Mouse (Mus musculus): ENCODE measurements around the gene Igsf8. TPM values are rescaled to one million over a fixed set of nuclear protein-coding genes. Genes with fewer than 3 reads are reported as not detected.

Igsf8 gene
- total RNA-seq, 2 experiments from 2014 or later = 24.9 to 39.2 TPM

DNA sequence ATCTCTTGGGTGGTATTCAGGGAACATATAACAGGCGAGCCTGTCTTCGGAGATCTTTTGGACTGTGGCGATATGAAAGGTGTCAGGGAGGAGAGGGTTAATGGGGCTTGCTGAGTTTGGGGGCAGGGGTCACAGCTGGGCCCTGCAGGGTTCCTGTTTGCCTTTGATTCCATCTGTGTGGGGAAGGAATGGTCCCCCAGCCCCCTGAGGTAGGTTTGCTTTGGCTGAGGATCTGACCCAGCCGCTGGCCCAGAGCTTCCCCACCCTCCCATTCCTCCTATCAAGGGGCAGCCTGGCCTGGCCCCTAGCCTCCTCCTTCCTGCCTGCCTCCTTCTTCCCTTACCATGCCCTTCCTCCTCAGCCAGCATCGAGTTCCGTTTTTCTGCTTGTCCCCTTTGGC, 41.4 kb downstream of the Igsf8 start:
- DNase-seq = no peak

DNA sequence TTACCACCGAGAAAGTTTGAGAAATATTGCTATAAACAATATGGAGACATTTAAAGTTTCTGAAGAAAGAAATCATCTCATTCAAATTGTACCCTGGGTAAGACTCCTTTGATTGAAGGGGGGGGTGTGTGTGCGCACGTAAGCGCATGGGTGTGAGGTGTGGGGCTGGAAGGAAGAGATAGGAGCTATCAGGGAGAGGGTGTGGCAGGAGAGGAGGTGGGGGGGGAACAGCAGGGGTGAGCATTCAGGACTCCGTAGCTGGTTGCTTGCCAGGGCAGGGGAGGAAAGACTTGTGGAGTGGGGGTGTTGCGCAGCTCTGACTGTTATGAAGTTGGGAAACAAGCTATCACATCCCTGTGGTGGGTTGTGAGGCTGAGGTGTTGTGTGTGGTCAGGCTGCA, 43.0 kb downstream of the Igsf8 start:
- DNase-seq = no peak

DNA sequence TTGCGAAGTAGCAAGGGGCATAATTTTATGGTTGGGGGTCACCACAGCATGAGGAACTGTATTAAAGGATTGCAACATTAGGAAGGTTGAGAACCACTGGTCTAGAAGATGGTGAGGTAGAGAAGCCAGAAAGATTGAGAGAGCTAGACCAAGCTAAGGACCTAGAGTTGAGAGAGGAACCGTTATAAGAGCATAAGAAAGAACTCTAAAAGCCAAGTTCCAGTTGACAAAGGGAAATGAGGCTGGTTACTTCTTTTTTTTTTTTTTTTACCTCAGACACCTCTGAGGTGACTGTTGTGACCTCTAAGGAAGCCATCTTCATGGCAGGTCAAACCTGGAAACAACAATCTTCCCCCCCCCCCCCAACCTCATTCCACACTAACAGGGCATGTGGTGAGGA, 43.7 kb downstream of the Igsf8 start:
- no peak for DNase-seq

DNA sequence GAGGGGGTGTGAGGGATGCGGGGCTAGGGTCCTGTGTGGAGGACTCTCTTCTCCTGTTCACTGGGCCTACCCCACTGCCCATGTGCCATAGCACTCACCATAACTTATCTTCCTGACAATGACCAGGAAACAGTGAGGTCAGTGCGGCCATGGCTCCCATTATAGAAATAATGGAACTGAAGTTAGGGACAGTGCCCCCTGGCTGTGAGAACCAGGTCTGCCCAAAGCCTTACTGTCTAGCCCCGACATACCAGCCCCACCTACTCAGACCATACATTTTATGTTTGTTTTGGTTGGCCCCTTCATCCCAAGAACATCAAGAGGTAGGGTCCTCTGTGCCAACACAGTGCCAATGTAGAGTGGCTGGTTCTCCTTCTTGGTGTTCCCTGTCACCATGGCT, 44.2 kb downstream of the Igsf8 start:
- peak; percentile 39 to 44 for DNase-seq

DNA sequence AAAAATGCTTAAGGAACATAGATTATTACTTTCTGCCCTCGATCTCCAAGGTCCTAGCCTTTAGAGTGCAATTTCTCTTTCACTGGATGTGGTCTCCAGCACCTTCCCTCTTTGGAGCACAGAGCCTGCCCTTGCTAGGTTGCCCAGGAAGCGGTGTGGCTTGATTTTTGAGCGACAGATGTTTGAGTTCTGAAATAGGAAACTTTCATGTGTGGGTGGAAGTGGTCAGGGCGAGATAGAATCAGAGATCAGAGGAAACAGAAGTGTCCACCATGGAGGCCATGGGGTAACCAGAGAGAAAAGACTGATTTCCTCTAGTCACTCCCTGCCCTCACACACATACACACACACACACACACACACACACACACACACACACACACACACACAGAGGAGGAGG, 44.8 kb downstream of the Igsf8 start:
- no peak for DNase-seq

DNA sequence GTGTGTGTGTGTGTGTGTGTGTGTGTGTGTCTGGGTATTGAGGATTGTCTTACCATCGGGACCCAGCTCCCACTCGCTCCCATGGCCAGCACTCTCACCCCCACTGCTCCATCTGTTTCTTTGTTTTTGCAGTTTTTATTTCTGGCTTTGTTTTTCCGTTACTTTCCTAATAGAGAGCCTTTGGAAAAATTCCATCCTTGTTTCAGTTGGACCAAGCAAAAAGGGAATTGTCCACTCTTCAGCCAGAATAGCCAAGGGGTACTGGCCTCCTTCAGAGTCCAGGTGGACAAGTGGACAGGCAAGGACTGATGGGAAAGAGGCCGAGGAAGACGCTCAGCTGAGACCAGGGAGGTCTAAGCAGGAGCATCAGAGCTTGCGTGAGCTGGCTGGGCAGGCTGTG, 45.4 kb downstream of the Igsf8 start:
- no peak for DNase-seq

DNA sequence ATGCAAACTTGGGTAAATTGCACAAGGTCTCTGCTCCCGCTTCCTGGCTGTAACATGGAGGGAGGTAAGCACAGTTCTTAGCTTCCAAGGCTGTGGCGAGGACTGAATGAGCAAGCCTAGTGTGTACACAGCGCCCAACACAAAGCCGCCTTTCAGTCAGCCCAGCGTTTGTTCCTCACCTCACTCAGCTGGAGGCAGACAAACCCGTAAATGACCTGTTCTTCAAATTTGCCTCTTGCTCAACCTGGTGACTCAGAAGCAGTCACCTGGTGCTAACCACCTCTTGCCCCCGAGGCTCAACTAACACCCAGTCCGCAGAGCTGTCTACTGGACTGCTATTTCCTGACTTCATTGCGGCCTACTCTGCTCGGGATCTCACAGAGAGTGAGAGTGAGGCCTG, 46.5 kb downstream of the Igsf8 start:
- no peak for DNase-seq

DNA sequence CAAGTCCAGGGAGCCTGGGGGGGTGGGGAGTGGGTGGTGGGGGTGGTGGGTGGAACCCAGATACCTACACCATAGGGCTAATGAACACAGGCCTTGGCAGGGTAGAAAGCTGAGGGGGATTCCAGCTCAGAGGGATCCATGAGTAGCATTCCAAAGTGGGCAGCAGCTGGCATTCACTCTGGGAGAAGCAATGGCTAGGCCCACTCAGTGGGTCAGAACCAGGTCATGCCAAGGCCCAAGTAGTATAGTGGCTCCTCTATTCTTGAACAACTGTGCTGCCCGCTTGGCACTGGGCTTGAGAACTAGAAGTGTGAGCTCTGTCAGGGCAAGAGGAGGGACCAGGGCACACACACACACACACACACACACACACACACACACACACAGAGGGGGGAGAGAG, 47.0 kb downstream of the Igsf8 start:
- DNase-seq = no peak

DNA sequence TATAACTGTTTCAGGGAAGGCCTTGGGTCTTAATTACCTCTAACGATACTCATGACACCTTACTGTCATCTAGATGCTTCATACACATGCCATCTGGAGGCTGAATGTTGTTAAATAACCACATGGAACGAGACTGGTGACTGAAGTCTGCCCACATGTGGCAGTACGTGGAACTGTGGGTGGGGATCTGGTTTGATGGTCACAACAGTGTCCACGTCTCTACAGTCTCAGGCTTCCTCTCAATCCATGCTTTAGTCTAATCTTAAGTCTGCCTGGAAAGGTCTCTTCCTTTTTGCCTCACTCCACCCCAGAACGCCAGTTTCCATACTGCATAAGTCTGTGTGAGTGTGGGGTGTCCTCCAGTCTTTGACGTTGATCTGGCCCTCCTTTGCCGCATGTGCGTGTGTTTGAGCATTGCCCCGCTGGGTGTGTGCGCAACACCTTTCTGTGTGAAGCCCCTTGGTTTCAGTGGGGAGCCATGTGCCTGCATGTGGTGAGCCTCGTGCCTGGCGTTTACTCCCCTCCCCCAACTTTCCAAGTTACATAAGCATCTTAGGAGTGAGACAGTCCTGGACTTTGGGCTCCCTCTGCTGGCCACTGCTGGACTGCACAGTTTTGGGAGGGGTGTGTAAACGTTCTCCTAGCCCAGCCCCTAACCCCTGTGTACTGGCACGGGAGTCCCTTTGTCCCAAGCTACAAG, 48.4 kb downstream of the Igsf8 start:
- DNase-seq = peak; percentile 90 to 92

DNA sequence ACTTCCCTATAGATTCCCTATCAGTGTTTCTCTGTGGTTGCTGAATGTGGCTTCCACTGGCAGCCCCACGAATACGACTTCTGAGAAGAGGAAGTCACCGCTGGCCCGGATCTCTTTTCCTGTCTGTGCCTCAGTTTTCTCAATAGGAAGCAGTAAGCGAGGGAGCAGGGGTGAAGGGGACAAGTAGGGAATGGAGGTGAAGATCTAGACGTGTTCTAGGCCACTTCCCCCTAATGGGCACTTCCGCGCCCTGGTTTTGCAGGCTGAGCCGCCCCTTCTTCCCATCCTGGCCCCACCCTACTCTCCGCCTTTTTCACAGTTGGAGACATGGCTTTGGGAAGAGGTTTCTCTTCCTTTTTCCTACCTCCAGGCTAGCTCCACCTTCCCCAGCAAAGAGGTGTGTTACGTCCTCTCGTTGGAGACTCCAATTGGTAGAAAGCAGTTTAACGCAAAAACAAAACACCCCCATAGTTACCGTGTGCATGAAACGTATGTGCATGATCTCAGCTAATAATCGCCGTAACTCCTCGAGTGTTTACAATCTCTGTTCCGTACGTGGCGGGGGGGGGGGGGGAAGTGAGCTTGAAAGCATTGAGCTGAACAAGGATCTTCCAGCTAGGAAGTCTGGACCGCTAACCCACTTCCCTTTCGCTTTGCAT, 49.9 kb downstream of the Igsf8 start:
- DNase-seq = peak; percentile 79 to 81

DNA sequence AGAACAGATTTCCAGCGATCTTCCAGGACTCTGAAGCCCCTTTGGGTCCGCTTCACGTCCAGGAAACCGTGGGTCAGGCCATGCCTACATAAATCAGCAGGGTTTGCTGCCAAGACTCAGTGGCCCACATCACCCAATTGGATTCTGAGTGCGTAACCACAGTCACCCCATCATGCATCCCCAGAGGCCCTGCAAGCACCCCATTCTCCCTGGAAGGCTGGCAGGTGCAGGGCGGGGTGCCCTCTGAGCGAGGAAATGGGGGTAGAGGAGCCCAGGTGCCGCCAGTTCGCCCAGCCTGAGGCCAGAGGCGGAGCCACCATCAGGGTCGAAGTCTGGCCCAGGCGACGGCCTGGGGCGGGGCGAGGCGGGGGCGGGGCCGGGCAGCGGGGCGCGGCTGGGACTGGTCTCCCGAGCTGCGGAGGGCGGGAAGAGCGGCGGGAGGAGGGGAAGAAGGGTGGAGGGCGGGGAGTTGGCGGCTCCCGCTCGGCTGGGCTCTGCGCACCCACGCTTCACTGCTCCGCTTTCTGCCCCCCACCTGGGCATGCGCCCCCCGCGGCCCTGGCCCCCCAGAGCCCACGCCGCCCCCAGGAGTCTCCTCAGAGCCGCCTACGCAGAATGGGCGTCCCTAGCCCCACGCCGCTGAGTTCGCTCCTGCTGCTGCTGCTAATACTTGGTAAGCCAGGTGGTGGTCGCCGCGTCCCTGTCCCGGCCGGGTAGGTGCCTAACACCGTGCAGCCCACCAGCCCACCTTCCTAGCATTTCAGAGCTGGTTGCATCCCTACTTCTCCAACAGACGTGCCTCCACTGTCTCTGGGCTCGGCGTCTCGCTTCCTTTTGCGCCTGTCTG, 50.7 kb downstream of the Igsf8 start:
- DNase-seq = peak; percentile 93 to 95

DNA sequence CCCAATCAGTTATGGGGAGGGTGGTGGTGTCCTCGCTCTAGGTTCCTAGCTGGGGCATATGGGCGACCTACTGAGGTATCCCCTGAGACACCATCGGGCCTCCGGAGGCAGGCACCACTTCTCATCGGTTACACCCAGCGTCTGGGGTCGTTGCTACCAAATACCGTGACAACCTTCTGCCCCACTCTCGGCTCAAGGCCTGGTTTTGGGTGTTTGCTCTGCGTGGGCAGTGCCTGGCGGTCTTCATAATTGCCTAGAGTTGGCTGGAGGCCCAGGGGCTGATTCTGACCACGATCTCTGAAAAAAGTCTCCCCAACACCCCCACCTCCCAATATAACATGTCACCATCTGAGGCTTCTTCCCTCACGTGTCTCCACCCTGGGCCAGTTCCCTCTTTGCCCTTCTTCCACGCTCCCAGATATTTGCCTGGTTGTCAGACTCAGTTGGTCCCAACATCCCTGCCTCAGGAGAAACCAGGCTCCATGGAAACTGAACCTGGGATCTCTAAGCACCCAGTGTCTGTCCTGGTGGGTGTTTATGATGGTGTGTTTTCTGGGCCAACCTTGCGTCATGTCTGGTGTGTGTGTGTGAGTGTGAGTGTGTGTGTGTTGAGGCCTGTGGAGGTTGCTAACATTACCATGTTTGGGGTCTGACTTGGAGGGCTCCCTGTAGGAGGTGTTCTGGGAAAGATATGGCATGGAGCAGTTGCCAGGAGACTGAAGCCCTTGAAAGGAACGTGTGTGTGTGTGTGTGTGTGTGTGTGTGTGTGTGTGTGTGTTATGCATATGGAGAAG, 51.5 kb downstream of the Igsf8 start:
- no peak for DNase-seq

DNA sequence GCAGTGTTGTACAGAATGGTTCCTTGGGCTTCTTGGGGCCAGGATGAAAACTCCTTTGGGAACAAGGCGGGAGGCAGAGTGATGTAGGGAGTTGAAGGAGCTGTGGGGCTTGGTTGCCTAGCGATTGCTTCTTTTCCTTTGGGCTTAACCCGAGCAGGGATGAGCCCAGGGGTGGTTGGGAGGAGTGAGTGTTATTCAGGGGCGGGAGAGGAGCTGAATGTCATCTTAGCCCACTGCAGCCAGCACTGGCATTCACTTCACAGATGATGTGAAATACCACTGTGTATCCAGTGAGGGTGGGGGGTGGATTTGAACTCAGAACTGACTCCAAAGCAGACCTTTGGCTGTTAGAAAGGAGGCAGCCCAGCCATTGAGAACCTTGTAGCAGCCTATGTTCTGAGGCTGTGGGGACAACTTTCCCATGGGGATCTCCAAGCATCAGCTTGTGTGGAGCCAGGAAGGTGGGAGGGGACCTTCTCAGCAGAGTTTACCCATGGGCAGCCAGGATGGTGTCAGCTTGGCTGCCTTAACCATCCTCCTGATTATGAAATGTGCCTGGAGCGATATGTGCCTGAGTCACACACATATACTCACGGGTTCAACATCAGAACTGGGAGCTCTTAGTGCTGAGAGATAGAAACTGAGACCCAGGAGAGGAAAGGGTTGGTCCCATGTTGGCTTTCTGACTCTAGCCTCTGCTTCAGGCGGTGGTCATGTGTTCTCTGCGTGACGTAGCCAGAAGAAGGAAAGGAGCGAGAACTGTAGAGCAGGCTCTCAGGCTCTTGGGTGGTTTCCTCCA, 52.4 kb downstream of the Igsf8 start:
- DNase-seq = no peak

DNA sequence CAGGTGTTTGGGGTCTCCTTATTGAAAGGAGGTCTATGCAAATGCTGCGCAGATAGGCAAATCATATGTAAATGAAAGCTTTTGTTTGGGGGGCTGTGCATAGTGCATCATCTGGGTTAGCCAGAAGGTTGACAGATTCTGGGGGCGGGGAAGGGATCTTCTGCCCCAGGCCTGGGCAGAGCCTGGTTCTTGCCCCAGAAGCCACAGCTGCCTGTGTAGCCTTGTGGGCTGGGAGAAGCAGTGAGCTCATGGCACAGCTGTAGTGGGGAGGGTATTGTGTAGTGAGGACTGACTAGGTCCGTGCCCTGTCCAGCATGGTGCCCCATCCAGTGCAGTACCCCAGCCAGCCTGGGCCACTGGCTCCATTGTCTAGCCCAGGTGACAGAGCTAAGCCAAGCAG, 53.5 kb downstream of the Igsf8 start:
- no peak for DNase-seq

DNA sequence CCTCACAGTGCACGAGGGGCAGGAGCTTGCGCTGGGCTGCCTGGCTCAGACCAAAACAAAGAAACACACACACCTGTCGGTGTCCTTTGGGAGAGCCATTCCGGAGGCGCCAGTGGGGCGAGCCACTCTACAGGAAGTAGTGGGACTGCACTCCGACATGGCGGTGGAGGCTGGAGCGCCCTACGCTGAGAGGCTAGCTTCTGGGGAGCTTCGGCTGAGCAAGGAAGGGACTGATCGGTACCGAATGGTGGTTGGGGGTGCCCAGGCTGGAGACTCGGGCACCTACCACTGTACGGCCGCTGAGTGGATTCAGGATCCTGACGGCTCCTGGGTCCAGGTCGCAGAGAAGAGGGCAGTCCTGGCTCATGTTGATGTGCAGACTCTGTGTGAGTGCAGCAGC, 56.0 kb downstream of the Igsf8 start:
- DNase-seq = no peak

DNA sequence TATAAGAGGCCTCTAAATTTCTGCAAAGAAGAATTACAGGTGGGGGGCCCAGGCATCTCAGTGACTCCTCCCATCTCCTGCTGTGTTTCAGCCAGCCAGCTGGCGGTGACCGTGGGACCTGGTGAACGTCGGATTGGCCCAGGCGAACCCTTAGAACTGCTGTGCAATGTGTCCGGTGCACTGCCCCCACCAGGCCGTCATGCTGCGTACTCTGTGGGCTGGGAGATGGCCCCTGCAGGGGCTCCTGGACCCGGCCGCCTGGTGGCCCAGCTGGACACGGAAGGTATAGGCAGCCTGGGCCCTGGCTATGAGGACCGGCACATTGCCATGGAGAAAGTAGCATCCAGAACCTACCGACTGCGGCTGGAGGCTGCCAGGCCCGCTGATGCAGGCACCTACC, 56.5 kb downstream of the Igsf8 start:
- DNase-seq = no peak

DNA sequence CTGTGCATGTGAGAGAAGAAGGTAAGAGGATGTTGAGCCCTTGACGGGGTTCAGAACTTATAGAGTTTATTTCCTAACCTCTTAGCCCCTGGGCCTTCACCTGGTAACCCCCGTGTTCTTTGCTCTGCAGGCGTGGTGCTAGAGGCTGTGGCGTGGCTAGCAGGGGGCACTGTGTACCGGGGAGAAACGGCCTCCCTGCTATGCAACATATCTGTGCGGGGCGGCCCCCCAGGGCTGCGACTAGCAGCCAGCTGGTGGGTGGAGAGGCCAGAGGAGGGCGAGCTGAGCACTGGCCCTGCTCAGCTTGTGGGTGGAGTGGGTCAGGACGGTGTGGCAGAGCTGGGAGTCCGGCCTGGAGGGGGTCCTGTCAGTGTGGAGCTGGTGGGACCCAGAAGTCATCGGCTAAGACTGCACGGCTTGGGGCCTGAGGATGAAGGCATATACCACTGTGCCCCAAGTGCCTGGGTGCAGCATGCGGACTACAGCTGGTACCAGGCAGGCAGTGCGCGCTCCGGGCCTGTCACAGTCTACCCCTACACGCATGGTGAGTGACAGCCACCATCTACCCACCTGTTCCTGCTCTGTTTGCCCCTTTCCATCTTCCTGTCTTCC, 57.1 kb downstream of the Igsf8 start:
- DNase-seq = no peak

DNA sequence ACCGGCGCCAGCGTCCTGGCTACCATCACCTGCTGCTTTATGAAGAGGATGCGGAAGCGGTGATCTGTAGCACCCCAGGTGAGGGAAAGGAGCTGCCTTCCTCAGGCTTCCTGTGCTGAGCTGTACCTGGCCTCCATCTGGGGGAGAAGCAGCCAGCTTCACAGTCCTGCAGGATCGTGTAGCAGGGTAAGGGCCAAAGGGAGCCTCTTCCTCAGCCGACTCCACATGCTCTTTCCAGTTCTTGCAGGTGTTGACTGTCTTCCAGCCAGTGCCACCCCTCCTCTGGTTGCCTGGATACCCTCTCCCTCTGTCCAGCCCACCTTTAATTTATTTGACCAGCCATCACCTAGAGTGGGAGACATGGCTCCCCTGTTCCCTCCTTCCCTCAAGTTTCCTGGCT, 57.9 kb downstream of the Igsf8 start:
- no peak for DNase-seq

DNA sequence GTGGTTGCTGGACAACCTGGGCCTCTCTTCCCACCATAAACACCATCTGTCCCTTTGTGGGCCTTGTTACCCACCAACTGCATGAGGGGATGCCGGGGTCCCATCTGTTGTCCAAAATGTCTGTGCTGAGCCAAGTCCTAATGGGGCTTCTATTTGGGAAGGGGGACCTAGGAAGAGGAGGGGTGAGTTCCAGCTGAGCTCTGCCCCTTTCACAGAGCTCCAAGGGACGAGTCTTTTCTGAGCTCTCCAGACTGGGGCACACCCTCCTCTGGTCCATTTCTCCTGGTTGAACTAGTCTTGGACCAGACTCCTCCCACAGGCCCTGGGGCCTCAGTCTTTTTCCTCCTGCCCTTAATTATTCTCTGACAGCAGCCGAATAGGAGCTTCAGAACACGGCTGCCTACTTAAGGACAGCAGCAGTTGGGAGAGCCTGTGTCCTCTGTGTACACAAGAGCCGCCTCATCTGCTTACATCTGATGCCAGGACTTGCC, 58.5 kb downstream of the Igsf8 start:
- DNase-seq = no peak

DNA sequence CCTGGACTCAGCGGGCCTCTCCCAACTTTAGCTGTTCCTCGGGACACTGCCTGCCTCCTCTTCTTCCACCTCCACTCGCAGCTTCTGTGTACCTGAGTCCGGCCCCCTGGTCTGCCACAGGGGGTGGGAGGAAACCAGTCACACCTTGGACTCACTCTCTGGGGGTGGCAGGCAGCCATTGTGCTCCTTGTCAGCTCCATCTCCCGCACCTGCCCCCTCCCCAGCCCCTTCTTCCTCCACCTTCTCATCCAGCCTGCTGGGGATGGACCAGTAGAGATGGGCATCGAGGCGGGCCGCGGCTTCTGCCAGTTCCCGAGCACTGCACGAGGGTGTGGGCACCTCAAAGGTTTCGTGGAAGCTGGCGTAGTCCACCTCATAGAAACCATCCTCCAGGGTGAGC, 61.3 kb downstream of the Igsf8 start:
- no peak for DNase-seq

DNA sequence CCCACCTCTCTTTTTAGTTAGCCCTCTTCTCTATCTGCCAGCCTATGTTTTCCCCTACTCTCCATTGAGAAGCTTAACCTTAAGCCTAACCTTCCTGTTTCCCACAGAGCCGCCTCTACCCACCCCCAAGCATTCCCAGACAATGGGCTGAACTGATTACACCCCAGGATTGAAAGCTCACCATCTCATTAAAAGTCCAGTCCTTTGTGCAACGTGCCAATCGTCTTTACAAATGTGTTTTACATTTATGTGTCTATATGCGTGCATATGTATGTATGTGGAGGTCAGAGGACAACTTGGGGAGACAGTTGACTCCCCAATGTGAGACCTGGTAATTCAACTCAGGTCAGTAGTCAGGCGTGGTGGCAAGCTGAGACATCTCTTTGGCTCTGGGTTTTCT, 61.9 kb downstream of the Igsf8 start:
- DNase-seq = no peak

All from adrenal gland, postnatal 36 days (tissue).